Mouse (Mus musculus) frontal cortex, postnatal 14 days (tissue): Measurements from ENCODE around the gene Col11a2.
A peak's percentile ranks its signal among the peaks of the same experiment; 100 is the strongest.

ENCODE experiments used
- DNase-seq, 2 experiments: peaks; one replicate each; pipeline ENCODE4 v3.0.0; 2022; ENCODE audit warnings: low spot score in 2 of 2

The Col11a2 gene

GRCm38 (mm10) chr17:34057224-34057623, 18.0 kb downstream of the Col11a2 start:
- DNase-seq: no peak

GRCm38 (mm10) chr17:34068864-34069263, 29.6 kb downstream of the Col11a2 start:
- DNase-seq: no peak

DNA sequence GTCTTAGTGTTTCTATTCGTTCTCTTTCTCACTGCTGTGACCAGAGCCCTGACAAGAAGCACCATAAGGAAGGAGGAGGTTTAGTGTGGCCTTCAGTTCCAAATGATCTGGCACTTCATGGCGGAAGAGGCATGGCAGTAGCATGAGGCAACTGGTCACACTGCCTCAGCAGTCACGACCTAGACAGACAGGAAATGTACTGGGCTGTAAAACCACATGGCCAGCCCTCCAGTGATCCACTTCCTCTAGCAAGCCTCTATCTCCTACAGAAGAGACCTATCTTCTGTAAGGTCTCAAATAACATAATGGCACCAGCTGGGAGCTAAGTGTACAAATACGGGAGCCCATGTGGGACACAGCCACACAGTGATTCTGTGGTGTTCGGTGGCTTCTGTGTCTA, 32.9 kb downstream of the Col11a2 start:
- no peak for DNase-seq

- peak in 1 of 2 experiments; percentile 59 for DNase-seq
Observed at GRCm38 (mm10) chr17:34075271-34075670, 36.0 kb downstream of the Col11a2 start.

DNA sequence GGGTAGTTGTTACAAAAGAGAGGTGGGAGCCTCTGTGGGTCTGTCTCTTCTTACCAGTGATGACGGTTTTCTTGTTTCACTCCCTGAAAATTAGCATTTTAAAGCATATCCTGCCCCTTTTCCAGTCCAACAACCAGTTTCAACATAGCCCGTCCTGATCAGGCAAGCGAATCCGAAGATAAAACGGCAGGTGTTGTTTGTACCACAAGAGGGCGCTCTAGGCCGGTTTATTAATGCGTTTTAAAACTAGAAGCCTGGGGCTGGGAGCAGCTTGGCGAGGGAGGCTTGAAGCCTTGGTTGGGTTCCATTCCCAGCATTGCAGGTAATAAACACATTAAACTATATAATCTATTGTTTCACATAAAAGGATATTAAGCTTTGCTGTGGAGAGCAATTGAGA, 38.3 kb downstream of the Col11a2 start:
- peak; percentile 32 to 66 for DNase-seq

GRCm38 (mm10) chr17:34078148-34078547, 38.9 kb downstream of the Col11a2 start:
- no peak for DNase-seq

GRCm38 (mm10) chr17:34079002-34079401, 39.8 kb downstream of the Col11a2 start:
- no peak for DNase-seq

DNA sequence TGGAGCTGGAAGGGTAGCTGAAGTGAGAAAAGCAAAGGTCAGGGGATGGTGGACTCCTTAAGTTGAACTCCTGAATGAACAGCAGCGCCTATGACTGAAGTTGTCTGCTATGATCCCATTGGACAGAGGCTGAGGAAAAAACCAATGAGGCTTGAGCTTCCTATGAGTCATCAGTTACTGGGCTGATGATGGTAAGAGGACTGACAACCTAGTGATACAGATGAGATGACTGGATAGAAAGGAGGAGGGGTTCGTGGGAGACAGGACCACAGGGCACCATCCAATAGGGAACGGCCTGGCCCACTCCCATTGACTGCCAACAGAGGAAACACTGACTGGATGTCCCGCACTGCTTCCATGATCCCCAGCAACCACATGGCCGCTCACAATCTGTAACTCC, 40.4 kb downstream of the Col11a2 start:
- DNase-seq: peak in 1 of 2 experiments; percentile 14

DNA sequence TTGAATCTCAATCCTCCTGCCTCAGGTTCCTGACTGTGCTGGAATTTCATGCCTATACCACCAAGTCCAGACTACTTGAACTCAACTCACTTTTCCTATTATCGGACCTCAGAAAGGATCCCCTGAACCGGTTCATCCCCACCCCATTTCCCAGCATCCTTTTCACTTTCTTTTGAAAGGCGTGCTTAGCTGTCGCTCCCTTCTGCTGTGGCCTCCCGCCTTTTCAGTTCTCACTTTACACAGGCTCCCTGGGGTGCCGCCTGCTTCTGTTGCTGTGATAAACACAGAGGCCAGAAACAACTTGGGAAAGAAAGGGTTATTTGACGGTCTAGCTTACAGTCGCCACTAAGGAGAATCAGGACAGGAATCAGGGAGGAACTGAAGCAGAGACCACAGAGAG, 43.9 kb downstream of the Col11a2 start:
- no peak for DNase-seq

DNA sequence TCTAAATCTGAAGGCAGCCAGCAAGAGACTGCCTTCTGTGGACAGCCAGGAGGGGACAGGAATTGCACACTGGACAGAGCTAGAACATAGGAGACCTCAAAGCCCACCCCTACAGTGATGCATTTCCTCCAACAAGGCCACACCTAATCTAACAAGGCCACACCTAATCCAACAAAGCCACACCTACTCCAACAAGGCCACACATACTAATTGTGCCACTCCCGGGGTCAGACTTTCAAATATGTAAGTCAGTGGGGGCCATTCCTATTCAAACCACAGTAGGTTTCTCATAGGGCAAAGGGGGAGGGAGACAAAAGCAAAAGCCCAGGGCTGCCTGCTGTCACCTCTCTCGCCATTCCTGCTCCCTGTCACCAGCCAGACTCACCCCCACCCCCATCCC, 48.1 kb downstream of the Col11a2 start:
- DNase-seq: no peak

DNA sequence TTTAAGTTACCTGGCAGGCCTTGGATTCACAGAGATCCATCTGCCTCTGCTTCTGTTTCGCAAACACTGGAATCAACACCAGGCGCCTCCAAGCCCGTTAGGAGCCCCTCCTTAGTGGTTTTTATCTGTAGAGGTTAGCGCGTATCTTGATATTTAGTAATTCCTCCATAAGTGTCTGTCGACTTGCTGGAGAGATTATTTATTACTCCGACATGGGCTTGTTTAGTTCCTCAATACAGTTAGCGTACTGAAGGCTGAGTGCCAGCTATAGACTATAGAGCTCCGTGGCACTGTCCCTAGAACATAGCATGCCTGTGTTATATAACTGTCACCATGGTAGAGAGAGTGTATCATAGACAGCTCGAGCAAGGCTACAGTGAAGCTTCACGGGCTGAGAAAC, 48.9 kb downstream of the Col11a2 start:
- DNase-seq: no peak

DNA sequence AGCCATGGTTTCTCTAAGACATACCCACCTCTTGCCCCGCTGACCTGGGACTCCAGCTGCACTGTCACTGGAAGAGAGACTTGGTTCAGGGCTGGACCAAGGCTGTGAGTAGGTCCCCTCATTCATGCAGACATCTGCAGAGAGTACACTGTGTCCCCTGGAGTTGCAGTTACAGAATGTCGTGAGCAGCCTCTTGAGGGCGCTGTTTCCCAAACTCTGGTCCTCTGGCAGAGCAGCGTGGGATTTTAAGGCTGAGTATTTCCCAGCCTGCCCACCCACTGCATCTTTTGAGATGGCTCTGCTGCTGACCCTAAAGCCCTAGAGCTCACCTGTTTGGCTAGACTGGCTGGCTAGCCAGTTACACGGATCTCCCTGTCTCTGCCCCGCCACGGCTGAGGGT, 51.7 kb downstream of the Col11a2 start:
- no peak for DNase-seq

DNA sequence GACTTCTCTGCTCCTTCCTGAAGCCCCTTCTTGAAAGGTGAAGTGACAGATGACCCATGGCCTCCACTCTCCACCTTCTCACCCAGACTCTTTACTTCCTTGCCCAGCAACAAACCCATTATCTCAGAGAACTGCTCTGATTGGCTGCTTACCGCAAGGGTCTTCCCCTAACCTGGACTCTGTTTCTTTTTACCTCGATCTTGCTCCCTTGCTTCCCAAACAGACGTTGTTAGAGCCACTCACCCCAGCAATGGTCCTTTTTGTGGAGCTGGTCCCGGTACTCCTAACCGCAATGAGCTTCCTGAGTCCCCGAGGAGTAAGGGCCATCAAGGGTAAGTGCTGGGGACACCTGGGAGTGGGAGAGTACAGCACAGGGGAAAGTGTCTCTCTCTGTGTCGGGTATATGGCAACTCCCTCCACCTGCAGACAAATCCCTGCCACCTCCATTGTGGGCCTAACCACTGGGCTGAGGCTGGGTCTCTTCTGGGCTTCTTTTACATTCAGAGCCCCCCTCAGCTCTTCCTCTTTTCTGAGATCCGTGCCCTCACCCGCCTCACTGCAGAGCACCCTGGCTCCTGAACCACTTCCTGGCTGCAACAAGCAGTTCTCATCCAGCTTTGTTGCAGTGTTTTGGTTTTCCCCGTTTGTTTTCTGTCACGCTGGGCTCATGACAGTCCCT, 53.1 kb downstream of the Col11a2 start, which contains the start of gene H2-Oa:
Gene H2-Oa (plus strand): TSS at position 144 of the 679 bp plus-strand sequence.
- DNase-seq: no peak

DNA sequence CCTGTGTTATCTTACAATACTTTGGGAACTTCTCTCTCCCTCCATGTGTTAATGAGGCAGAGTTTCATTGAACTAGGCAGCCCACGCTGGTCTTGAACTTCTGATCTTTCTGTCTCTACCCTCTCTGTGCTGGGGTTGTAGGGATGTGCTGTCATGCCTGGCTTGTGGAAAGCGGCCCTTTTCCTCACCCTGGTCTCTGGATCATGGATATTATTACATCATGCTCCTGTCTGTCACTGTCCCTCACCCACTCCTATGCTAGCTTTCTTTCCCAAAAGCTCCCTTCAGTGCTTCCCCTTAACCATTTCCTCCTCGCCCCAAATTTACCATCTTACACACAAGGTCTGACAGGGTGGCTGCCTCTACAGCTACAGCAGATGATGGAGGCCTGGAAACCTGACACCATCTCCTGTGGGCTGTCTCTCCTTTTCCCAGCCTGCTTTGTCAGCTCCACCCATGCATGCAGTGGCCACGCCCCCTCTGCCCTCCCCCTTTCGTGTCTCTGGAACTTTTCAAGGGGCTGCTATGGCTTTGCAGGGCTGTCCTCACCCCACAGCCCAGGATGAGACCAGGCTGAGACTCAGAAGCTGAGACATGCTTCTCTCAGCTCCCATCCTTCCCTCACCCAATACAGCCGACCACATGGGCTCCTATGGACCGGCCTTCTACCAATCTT, 54.1 kb downstream of the Col11a2 start:
- DNase-seq: no peak

DNA sequence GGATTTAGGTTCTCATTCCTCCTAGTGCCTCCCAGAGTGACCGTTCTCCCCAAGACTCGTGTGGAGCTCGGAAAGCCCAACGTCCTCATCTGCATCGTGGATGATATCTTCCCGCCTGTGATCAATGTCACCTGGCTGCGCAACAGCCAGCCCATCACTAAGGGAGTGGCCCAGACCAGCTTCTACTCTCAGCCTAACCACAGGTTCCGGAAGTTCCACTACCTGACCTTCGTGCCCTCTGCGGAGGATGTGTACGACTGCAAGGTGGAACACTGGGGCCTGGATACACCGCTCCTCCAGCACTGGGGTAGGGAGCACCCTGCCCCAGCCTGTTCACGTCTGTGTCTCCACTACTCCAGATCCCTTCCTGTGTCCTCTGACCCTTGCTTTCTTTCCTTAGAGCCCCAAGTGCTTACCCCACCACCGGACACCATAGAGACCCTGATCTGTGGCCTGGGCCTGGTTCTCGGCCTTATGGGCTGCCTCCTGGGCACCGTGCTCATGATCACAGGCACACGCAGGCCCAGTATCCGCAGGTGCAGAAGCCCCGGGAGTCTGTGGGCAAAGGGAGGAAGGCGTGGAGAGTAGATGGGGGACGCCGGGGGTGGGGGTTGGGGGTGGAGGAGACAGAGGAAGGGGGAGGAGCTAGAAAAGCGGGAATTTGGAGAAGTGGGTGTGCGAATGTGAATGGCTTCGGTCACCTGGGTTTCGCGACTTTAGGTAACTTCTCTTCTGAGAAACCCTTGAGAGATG, 55.2 kb downstream of the Col11a2 start:
- DNase-seq: no peak

DNA sequence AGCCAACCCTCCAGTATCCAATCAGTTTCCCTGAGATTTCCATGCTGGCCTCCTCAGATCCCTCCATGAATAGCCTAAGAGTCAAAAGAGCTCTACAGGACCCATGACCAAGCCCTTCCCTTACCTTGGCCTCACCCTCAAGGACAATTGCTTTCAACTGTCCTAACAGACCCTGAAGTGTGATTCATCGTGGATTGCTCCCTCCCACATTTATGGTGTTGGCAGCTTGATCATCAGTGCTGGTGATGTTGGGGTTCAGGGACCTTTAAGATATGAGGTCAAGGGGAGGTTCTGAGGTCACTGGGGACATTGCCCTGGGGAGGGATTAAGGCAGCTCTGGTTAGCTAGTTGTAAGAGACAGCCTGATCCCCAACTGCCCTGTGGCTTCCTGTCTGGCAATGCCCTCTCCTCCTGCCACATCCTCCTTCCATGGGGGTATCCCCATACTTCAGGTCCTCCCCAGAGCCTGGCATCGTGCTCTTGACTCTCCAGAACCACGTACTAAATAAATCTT, 57.3 kb downstream of the Col11a2 start:
- DNase-seq: no peak

GRCm38 (mm10) chr17:34097272-34097671, 58.0 kb downstream of the Col11a2 start:
- no peak for DNase-seq

DNA sequence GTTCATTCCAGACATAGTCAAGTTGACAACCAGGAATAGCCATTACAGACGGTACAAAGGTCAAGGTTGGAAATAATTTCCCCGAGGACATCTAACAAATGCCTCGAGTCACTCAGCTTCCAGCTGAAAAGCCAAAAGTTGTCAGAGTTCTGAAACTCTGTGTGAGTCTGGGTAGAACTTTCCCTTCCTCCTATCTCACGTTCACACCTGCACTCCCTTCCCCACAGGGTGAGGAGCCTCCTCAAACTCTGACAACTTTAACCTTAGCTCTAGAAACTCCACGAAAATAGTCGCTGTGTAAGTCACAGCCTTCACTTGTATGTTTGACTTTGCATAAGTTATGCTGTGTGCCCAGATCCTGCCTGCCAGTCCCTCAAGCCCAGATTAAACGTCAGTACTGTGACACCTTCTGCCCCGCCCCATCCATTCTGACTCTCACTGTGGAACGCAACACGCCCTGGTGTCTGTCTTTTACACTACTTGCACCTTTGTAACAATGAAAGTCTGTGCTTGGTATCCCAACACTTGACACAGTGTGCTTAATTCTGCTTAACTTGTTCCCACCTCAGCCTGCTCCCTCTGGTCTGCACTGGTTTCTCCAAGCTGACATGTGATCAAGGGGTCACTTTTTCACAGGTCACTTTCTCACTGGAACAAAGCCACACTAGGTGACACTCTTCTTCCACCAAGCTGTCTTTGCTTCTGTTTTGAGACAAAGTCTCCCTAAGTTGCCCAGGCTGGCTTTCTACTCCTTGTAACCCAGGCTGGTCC, 59.7 kb downstream of the Col11a2 start:
- no peak for DNase-seq

DNA sequence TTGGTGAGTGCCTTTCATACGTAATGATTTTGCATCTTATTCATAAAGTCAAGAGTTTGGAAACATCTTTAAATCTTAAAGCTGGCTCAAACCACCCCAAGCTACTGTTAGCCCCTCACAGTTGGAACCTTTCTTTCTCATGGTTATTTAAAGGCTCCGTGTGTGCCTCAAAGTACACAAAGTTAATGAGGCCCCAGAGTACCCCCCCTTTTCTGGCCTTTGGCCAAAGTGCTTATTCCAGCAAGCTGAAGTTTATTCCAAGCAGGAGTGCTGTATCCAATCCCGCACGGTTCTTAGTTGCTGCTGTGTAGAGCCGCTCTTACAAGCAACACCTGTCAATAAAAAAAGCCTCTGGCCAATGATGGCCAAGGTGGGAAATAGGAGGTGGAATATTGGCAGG, 60.3 kb downstream of the Col11a2 start:
- DNase-seq: no peak

- DNase-seq: no peak
Observed at GRCm38 (mm10) chr17:34101185-34101584, 61.9 kb downstream of the Col11a2 start.

GRCm38 (mm10) chr17:34101604-34102032, 62.4 kb downstream of the Col11a2 start:
- peak; percentile 72 to 92 for DNase-seq

DNA sequence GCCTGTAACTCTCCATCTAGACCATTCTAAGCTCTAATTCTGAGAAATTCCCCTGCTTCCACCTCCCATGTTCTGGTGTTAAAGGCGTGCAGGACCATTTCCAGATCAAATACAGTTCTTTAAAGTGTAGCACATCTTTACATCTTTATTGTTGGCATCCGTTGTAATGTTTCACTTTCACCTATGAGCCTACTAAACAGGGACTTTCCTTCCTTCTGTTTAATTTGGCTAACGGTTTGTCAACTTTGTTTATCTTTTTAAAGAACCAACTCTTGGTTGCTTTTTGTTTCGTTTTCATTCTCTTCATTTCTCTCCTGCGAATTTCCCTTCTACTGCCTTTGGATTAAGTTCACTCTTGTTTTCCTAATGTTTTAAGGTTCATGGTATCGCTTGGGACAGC, 63.6 kb downstream of the Col11a2 start:
- no peak for DNase-seq
